Mouse (Mus musculus) monocyte, adult 5-6 weeks (primary cell): Measurements from ENCODE around the gene Pspn. TPM values are rescaled to one million over a fixed set of nuclear protein-coding genes. Genes with fewer than 3 reads are reported as not detected.

Source experiments
- ATAC-seq: fragments of 153-309, 156-312 bp; replicated peaks from 2 replicates; pipeline ENCODE4 v1.8.0; 2017; ENCODE audit warnings: mild to moderate bottlenecking; ENCODE audit not compliant: low TSS enrichment, insufficient number of reproducible peaks, severe bottlenecking, poor library complexity, low FRiP score
- total RNA-seq: library from RNA; stranded (forward); fragments of 200-1000, 200-491, 200-594 nt; gene quantifications from 3 replicates; pipeline ENCODE4 v1.2.3, GENCODE M21; 2017

Pspn gene
- not detected in 3 replicates for total RNA-seq

DNA sequence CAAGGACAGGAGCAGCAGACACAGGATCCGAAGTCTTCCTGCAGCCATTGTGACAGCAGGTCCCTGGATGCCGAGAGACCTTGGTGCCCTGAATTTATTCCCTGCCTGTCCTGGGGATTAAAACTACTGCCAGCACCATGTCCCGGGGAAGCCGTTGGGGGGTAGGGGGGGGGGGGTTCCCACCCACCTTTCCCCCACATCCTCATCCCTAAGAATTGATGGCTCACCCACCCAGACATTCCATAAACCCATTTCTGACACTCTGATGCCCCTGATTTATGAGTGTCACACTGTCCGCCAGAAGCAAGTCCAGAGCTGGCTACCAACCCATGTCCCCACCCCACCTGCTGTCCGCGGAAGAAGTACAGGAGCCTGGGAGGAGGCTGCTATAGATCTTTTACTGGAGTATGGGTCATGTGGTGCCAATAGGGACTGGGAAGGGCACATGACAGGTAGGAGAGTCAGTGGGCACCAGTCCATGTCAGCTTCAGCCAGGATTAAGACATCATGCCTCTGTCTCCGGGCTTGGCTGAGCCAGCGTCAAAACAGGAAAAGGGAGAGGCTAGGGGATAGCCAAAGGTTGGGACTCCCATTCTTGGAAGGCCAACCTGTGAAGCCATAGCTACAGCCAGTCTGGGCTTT, at the start of gene Pspn:
Gene Pspn, minus strand, starts transcription at position 51 of the 642 bp plus-strand sequence.
- ATAC-seq, result no peak

GRCm38 (mm10) chr17:57048816-57049215, 49.0 kb upstream of the Pspn start:
- no peak for ATAC-seq

- no peak for ATAC-seq
Observed at GRCm38 (mm10) chr17:57047406-57047805, 47.6 kb upstream of the Pspn start.

GRCm38 (mm10) chr17:57041554-57041953, 41.7 kb upstream of the Pspn start, which contains the start of gene Slc25a41:
Slc25a41 (minus strand) TSS chr17:57041654.
- no peak for ATAC-seq

GRCm38 (mm10) chr17:57038978-57039377, 39.2 kb upstream of the Pspn start:
- no peak for ATAC-seq

DNA sequence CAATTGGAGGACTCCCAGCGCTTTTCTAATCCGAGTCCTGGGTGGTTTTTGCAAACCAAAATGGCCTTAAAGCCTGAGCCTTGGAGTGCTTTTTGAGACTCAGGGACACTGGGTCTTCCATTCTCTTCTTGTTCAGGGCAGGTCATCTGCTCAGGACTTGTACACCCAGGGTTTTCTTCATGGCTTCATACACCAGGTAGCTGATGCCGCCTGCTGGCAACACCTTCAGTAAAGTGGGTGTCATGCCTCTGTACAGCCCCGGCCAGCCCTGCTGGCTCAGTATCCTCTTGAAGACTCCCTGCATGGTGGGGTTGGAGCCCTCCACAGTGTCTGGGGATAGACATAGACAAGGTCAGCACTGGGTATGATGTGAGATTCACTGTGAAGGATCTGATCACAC, 33.0 kb upstream of the Pspn start:
- ATAC-seq, result no peak

- peak; percentile 88 for ATAC-seq
Observed at GRCm38 (mm10) chr17:57031661-57032420, 32.0 kb upstream of the Pspn start.

- no peak for ATAC-seq
Observed at GRCm38 (mm10) chr17:57030931-57031660, 31.3 kb upstream of the Pspn start, which contains the start of gene Khsrp. Khsrp (minus strand) TSS chr17:57031522.

DNA sequence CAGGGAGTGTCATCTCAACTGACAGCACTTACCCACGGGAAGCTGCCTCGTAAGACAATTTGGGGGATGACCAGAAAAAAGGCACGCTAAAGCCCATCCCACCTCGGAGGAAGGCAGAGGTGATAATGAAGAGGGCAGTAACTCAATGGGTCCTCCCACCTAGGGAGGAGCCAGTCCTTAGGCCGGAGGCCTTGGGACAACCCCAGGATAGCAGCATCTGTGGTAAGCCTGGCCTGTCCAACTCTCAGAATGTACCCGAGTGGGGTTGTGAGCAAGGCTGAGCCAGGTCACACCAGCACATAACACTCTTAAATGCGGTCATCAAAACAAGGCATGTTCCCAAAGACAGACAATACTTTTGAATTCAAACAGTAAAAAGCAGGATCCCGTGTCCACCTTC, 29.9 kb upstream of the Pspn start:
- ATAC-seq, result no peak

GRCm38 (mm10) chr17:57027471-57027870, 27.7 kb upstream of the Pspn start:
- ATAC-seq, result no peak

- no peak for ATAC-seq
Observed at GRCm38 (mm10) chr17:57020960-57021359, 21.1 kb upstream of the Pspn start.

- no peak for ATAC-seq
Observed at GRCm38 (mm10) chr17:57019693-57020092, 19.9 kb upstream of the Pspn start.

DNA sequence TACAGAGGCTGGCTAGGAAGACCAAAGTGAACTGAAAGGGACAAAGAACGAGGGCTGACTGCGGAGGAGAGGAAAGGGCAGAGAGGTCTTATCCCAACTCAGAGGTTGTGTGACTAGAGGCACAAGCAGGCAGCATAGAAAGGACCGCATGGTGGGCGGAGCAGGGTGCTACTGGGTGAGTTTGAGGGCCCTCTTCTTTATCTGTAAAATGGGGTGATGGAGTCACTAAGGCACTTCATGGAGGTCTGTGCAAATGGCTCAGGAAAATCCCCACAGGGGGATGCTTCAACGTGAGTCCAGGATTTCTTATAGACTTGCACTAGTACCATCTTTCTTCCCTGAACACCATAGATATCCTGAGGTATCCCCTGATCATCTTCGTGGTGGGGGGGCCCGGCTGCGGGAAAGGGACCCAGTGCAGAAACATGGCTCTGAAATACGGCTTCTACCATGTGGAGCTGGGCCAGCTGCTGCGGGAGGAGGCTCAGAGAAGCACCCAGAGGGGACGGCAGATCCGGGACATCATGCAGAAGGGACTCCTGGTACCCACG, 12.5 kb upstream of the Pspn start:
- ATAC-seq, result no peak

GRCm38 (mm10) chr17:57011236-57012141, 11.7 kb upstream of the Pspn start, which contains the start of the genes Gtf2f1 and Gm17949:
Gtf2f1 (minus strand) TSS chr17:57011288.
Gm17949 (plus strand) TSS chr17:57011469.
- ATAC-seq, result peak; percentile 90

- ATAC-seq, result peak; percentile 36; the same call in 1 of the 2 replicates
Observed at GRCm38 (mm10) chr17:57010911-57011235, 11.1 kb upstream of the Pspn start.

- ATAC-seq, result no peak
Observed at GRCm38 (mm10) chr17:57007137-57007905, 7.5 kb upstream of the Pspn start.

GRCm38 (mm10) chr17:57003994-57004393, 4.2 kb upstream of the Pspn start:
- ATAC-seq, result no peak

DNA sequence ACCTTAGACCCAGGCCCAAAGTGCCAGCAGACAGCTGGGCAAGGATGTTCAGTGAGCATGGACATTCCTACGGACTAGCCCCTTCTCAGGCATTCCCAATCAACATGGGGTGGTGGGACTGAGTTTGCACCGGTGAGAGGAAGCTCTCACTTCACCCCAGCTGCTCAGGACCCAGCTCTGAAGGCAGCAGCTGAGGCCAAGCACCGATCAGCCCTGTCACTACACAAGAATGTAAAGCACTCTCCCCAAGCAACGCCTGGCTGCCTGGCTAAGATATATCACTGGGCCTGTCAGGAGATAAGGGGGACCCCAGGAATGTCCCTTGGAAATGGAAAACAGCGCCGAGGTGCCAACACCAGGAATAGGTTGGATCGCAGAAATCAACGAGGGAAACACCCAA, 1.4 kb upstream of the Pspn start:
- no peak for ATAC-seq
